Mouse (Mus musculus) adrenal gland, adult 18-20 months (tissue): ENCODE measurements around the gene Chmp6. TPM values are rescaled to one million over a fixed set of nuclear protein-coding genes. Genes with fewer than 3 reads are reported as not detected.

Experiments used
- DNase-seq, 2 experiments: peaks; one replicate each; pipeline ENCODE4 v3.0.0; 2021 to 2022; ENCODE audit warnings: low spot score in 2 of 2
- total RNA-seq, 2 experiments: library from RNA; stranded (reverse); gene quantifications; 1 replicate in 1 of 2; 2 replicates in 1 of 2; pipeline ENCODE4 v1.2.3; 2021

Gene Chmp6
- total RNA-seq, 2 experiments from 2014 or later: 32.3 to 33.3 TPM

GRCm38 (mm10) chr11:119955432-119955831 is 42.2 kb downstream of the Chmp6 start:
- DNase-seq: no peak

GRCm38 (mm10) chr11:119956590-119956989 is 43.3 kb downstream of the Chmp6 start:
- no peak for DNase-seq

DNA sequence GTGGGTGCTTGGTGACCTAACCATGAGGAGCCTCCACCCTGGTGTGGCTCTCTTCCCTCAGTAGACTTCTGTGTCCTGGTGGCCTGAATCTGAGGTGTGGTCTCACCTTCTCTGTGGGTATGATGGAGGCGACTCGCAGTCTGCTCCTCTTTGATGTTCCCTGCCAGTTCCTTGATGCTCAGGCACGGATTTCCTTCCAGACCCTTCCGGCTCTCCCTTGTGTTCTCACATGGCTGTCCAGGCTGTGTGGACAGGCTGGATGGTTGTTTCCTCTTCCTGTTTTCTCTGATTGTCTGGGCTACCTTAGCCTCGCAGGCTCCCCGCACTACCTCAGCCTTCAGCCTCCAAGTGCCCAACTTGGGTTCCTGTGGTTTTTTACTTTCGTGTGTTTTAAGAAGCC is 45.6 kb downstream of the Chmp6 start:
- DNase-seq: no peak

DNA sequence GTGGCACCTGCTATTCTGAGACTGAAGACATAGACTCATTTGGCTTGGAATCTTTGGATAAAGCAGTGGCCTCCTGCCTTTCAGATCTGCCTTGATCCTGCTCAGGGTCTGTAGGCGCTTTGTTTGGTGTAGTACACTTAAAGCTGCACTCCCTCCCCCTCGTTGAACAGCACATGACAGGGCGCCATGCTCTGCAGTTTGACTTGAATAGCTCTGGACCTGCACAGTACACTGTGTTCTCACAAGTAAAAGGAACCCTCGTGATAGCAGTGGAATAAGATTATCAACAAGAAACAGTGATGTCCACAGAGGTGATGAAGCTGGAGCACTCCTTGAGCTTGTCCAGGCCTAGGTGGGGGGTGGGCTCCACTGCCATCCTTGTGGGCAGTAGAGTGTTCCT is 46.5 kb downstream of the Chmp6 start:
- DNase-seq: no peak

GRCm38 (mm10) chr11:119960671-119961070 is 47.4 kb downstream of the Chmp6 start:
- no peak for DNase-seq

DNA sequence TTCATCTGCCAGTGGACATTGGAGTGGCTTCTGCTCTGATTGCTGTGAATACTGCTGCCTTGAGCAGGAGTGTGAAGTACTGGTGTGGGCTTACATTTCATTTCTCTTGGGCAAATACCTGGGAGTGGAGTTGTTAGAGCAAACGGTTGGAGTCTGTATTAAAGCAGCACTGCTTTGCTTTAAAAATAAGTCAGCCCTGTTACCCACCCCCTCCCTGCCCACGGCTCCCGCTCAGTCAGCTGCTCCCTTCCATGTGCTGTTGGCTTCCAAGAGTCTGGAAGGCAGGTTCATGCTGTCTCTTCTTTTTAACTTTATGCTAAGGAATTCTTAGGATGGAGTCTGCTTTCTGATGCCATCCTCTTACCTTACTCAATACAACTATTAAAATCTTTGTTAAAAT is 48.3 kb downstream of the Chmp6 start:
- no peak for DNase-seq

DNA sequence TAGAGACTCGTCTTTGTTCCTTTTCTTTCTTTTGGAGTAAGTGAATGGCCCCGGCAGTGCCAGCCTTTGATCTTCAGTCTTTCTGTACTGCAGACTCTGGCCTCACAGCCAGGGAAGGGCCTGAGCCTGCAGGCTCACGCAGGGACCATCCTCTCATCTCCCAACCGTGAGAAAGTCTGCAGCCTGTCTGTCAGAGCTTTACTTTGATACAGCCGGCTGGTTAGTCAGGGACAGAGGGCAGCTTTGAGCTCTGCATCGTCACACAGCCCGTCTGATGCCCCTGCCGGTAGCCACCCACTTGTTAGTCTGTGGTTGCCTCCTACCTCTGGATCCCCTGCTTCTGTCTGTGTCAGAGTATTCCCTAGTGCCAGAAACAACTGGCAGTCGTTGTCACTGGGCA is 51.8 kb downstream of the Chmp6 start:
- DNase-seq: no peak

DNA sequence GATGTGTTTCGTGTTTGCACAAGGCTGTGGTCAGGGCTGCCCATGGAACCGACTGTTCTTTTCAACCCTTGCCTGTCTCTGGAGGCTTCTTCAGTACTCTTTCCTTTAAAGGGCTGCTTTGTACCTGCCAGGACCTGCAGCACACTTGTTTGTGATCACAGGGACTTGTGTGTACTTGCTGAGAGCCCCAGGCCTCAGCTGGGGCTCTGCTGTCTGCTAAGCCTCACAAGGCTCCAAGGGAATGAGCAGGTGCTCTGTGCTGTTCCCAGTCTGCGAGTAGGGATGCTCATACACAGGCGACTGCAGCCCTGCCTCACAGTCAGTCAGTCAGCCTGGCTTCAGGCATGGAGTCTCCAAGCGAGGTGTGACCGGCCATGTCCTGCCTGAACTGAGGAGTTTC is 53.1 kb downstream of the Chmp6 start:
- no peak for DNase-seq

GRCm38 (mm10) chr11:119967401-119967800 is 54.2 kb downstream of the Chmp6 start:
- no peak for DNase-seq

- DNase-seq: no peak
Observed at GRCm38 (mm10) chr11:119967892-119968291, 54.7 kb downstream of the Chmp6 start.

Other genes starting within 250 kb of the Chmp6 start
- gene Baiap2, start 29.3 kb downstream of the Chmp6 start, total RNA-seq: 10 to 100 TPM; 16.5 to 31.7 TPM
- 10 to 100 TPM; 10.3 to 22.0 TPM for gene Aatk, start 133.7 kb downstream of the Chmp6 start, total RNA-seq
- gene Cep131, start 173.4 kb downstream of the Chmp6 start, total RNA-seq: 10 to 100 TPM; 11.7 to 90.0 TPM
- 10 to 100 TPM; 12.3 to 15.4 TPM for gene Tepsin, start 185.3 kb downstream of the Chmp6 start, total RNA-seq
- gene Ndufaf8, start 185.5 kb downstream of the Chmp6 start, total RNA-seq: 10 to 100 TPM; 54.9 to 62.9 TPM
- gene Slc38a10, start 237.9 kb downstream of the Chmp6 start, total RNA-seq: 100 to 1,000 TPM; 147 to 177 TPM